Mouse (Mus musculus): Measurements from ENCODE around the gene Ap2b1. TPM values are rescaled to one million over a fixed set of nuclear protein-coding genes. Genes with fewer than 3 reads are reported as not detected.
A peak's percentile ranks its signal among the peaks of the same experiment; 100 is the strongest.
"Not testable (repeated sequence)": the region's sequence is repeated elsewhere in the genome, so short reads cannot be mapped to it uniquely, and the experiment has no call there.

Ap2b1 gene
- 10 to 100 TPM; 34.3 to 35.7 TPM for total RNA-seq (2021)
- long read RNA-seq, experiment 1, full-length matches to known transcripts, result 3 of 5 reads
- long read RNA-seq, experiment 1, partial matches to known transcripts, result 1 of 5 reads
- long read RNA-seq, experiment 1, other reads (novel, unspliced or antisense), result 1 of 5 reads
- long read RNA-seq, experiment 2, partial matches to known transcripts, result 0 of 1 reads
- long read RNA-seq, experiment 2, other reads (novel, unspliced or antisense), result 1 of 1 reads

GRCm38 (mm10) chr11:83298225-83299195 lies at the start of gene Ap2b1:
TSS of gene Ap2b1 (plus strand) at chr11:83299024.
- peak; percentile 93 for DNase-seq
- intact Hi-C loops (cut with DNase I; ENCODE audit: low total_unique reads), result no loop called here

GRCm38 (mm10) chr11:83257211-83257610 lies 41.6 kb upstream of the Ap2b1 start:
- intact Hi-C loops (cut with DNase I; ENCODE audit: low total_unique reads), result not testable (repeated sequence)

GRCm38 (mm10) chr11:83262673-83263072 lies 36.2 kb upstream of the Ap2b1 start:
- intact Hi-C loops (cut with DNase I; ENCODE audit: low total_unique reads), result no loop called here

More at GRCm38 (mm10) chr11:83257211-83257610, 41.6 kb upstream of the Ap2b1 start:
- DNase-seq, result not testable (repeated sequence)

GRCm38 (mm10) chr11:83263146-83263545 lies 35.7 kb upstream of the Ap2b1 start:
- intact Hi-C loops (cut with DNase I; ENCODE audit: low total_unique reads), result no loop called here
- DNase-seq, result no peak

More at GRCm38 (mm10) chr11:83262673-83263072, 36.2 kb upstream of the Ap2b1 start:
- DNase-seq, result no peak

- DNase-seq, result no peak
- intact Hi-C loops (cut with DNase I; ENCODE audit: low total_unique reads), result no loop called here
These were observed 28.0 kb upstream of the Ap2b1 start for GRCm38 (mm10) chr11:83270842-83271150.

GRCm38 (mm10) chr11:83271151-83271950 lies 27.5 kb upstream of the Ap2b1 start:
- intact Hi-C loops (cut with DNase I; ENCODE audit: low total_unique reads), result no loop called here
- peak; percentile 74 for DNase-seq

GRCm38 (mm10) chr11:83271951-83272843 lies 26.6 kb upstream of the Ap2b1 start:
- no peak for DNase-seq
- intact Hi-C loops (cut with DNase I; ENCODE audit: low total_unique reads), result no loop called here

GRCm38 (mm10) chr11:83276251-83276650 lies 22.6 kb upstream of the Ap2b1 start:
- intact Hi-C loops (cut with DNase I; ENCODE audit: low total_unique reads), result no loop called here
- no peak for DNase-seq

- no peak for DNase-seq
- intact Hi-C loops (cut with DNase I; ENCODE audit: low total_unique reads), result no loop called here
These were observed 19.8 kb upstream of the Ap2b1 start for GRCm38 (mm10) chr11:83279024-83279423.

GRCm38 (mm10) chr11:83279691-83280090 lies 19.1 kb upstream of the Ap2b1 start:
- intact Hi-C loops (cut with DNase I; ENCODE audit: low total_unique reads), result no loop called here
- DNase-seq, result no peak

GRCm38 (mm10) chr11:83282084-83282483 lies 16.7 kb upstream of the Ap2b1 start:
- DNase-seq, result no peak
- intact Hi-C loops (cut with DNase I; ENCODE audit: low total_unique reads), result no loop called here

GRCm38 (mm10) chr11:83285627-83286026 lies 13.2 kb upstream of the Ap2b1 start:
- intact Hi-C loops (cut with DNase I; ENCODE audit: low total_unique reads), result no loop called here

GRCm38 (mm10) chr11:83286566-83286965 lies 12.3 kb upstream of the Ap2b1 start, which contains the start of gene Slfn14:
TSS of gene Slfn14 (minus strand) at chr11:83286726.
- intact Hi-C loops (cut with DNase I; ENCODE audit: low total_unique reads), result no loop called here
- DNase-seq, result no peak

More at GRCm38 (mm10) chr11:83285627-83286026, 13.2 kb upstream of the Ap2b1 start:
- no peak for DNase-seq

GRCm38 (mm10) chr11:83289036-83289435 lies 9.8 kb upstream of the Ap2b1 start:
- no peak for DNase-seq
- intact Hi-C loops (cut with DNase I; ENCODE audit: low total_unique reads), result no loop called here

GRCm38 (mm10) chr11:83289633-83290032 lies 9.2 kb upstream of the Ap2b1 start:
- intact Hi-C loops (cut with DNase I; ENCODE audit: low total_unique reads), result no loop called here
- DNase-seq, result no peak

- intact Hi-C loops (cut with DNase I; ENCODE audit: low total_unique reads), result no loop called here
- DNase-seq, result peak; percentile 95
These were observed 7.2 kb upstream of the Ap2b1 start for GRCm38 (mm10) chr11:83291375-83292250.

- intact Hi-C loops (cut with DNase I; ENCODE audit: low total_unique reads), result no loop called here
- DNase-seq, result no peak
These were observed 6.6 kb upstream of the Ap2b1 start for GRCm38 (mm10) chr11:83292251-83292587.

GRCm38 (mm10) chr11:83293182-83293581 lies 5.6 kb upstream of the Ap2b1 start:
- intact Hi-C loops (cut with DNase I; ENCODE audit: low total_unique reads), result no loop called here
- DNase-seq, result no peak
